Comparison of ENCODE assay signal across 8 mouse cellular contexts in genomic region chr13:114460306-114460892, GRCm38 (mm10). TPM values are rescaled to one million over a fixed set of nuclear protein-coding genes. Genes with fewer than 3 reads are reported as not detected.
DNase-seq lines count a peak whose midpoint lies in the region; ATAC-seq and TF ChIP-seq lines count a peak whose summit lies in the region.

No protein-coding gene starts in this region.

- peak in 1 of 2 experiments; percentile 38 for DNase-seq in layer of hippocampus, adult 2 months (ENCODE audit: low spot score in 2 of 2)
- no peak for DNase-seq in layer of hippocampus, postnatal 25 days (ENCODE audit: extremely low spot score in 1 of 2, low spot score in 1 of 2)
- peak; percentile 46 for DNase-seq in induced T-regulatory cell, adult 2 months (ENCODE audit: low read depth)
- DNase-seq in left cerebral cortex, postnatal 36 days (ENCODE audit: low spot score in 2 of 2): no peak

- H3K4me1 ChIP-seq in brown adipose tissue, adult 24 weeks (ENCODE audit: control insufficient read depth, insufficient read depth, insufficient read length, low read length): 0 out of 2 replicates have a peak, but pooled peaks cover 3% of the 10 kb centered on the region
- peaks cover 39% of the 10 kb centered on the region for H3K4me1 ChIP-seq in forebrain, embryonic 16.5 days (replicated peaks; ENCODE audit: control insufficient read depth, insufficient read depth, low read length)
- H3K4me1 ChIP-seq in liver, embryonic 16.5 days (ENCODE audit: control insufficient read depth, low read depth, low read length): peaks cover 2% of the 10 kb centered on the region
- H3K4me1 ChIP-seq in neural tube, embryonic 13.5 days (replicated peaks): peaks cover 45% of the 10 kb centered on the region

- H3K36me3 ChIP-seq in forebrain, embryonic 16.5 days (ENCODE audit: control insufficient read depth, insufficient read depth): no peaks in the 10 kb centered on the region
- no peaks in the 10 kb centered on the region for H3K36me3 ChIP-seq in liver, embryonic 16.5 days (ENCODE audit: control insufficient read depth, insufficient read depth)
- no peaks in the 10 kb centered on the region for H3K36me3 ChIP-seq in neural tube, embryonic 13.5 days

- no peak overlapping the region for H3K27ac ChIP-seq in layer of hippocampus, adult 2 months
- no peak overlapping the region for H3K27ac ChIP-seq in brown adipose tissue, adult 24 weeks (replicated peaks; ENCODE audit: low read depth, low read length)
- no peak overlapping the region; the same call in 1 of the 2 replicates for H3K27ac ChIP-seq in forebrain, embryonic 16.5 days (ENCODE audit: low read length)
- H3K27ac ChIP-seq in liver, embryonic 16.5 days (ENCODE audit: low read length): no peak overlapping the region; the same call in 1 of the 2 replicates
- H3K27ac ChIP-seq in neural tube, embryonic 13.5 days (replicated peaks): no peak overlapping the region

- peak overlapping the region; percentile 43 for H3K4me3 ChIP-seq in layer of hippocampus, adult 2 months
- peak overlapping the region; percentile 59 for H3K4me3 ChIP-seq in brown adipose tissue, adult 24 weeks (ENCODE audit: insufficient read depth, low read depth, low read length)
- peak overlapping the region; percentile 63 for H3K4me3 ChIP-seq in forebrain, embryonic 16.5 days (replicated peaks; ENCODE audit: low read length)
- peak overlapping the region; percentile 62 for H3K4me3 ChIP-seq in liver, embryonic 16.5 days (ENCODE audit: low read depth, low read length)
- peak overlapping the region; percentile 57 for H3K4me3 ChIP-seq in neural tube, embryonic 13.5 days

- peak; percentile 55 for ATAC-seq in forebrain, embryonic 16.5 days
- no peak for ATAC-seq in liver, embryonic 16.5 days (ENCODE audit: low read depth)
- peak; percentile 34 for ATAC-seq in neural tube, embryonic 13.5 days (ENCODE audit: low read depth)

- intact Hi-C loops in left cerebral cortex, postnatal 36 days (cut with DNase I): loop anchor here (10.0 kb wide), 1 partner anchor 386 kb away; no protein-coding TSS in a partner anchor

- no peaks in the 10 kb centered on the region for H3K9me3 ChIP-seq in forebrain, embryonic 16.5 days (ENCODE audit: control insufficient read depth, low read length)
- H3K9me3 ChIP-seq in liver, embryonic 16.5 days (replicated peaks; ENCODE audit: control insufficient read depth, low read length): no peaks in the 10 kb centered on the region
- H3K9me3 ChIP-seq in neural tube, embryonic 13.5 days: no peaks in the 10 kb centered on the region

- H3K9ac ChIP-seq in forebrain, embryonic 16.5 days (replicated peaks; ENCODE audit: low read depth, low read length): peak overlapping the region; percentile 51
- H3K9ac ChIP-seq in liver, embryonic 16.5 days (ENCODE audit: low read depth, low read length): no peak overlapping the region
- peak overlapping the region; percentile 68 for H3K9ac ChIP-seq in neural tube, embryonic 13.5 days

- peaks cover 21% of the 10 kb centered on the region for H3K27me3 ChIP-seq in forebrain, embryonic 16.5 days (replicated peaks; ENCODE audit: control insufficient read depth, insufficient read depth, low read length)
- H3K27me3 ChIP-seq in liver, embryonic 16.5 days (ENCODE audit: control insufficient read depth, insufficient read depth, low read depth, low read length): peaks cover 56% of the 10 kb centered on the region
- peaks cover 47% of the 10 kb centered on the region for H3K27me3 ChIP-seq in neural tube, embryonic 13.5 days

- TF ChIP-seq CTCF in layer of hippocampus, adult 2 months (conservative IDR thresholded peaks at IDR 0.05): peak; percentile 79

- H3K4me2 ChIP-seq in forebrain, embryonic 16.5 days (ENCODE audit: low read length): peak overlapping the region; percentile 96
- H3K4me2 ChIP-seq in liver, embryonic 16.5 days (ENCODE audit: low read depth, low read length): peak overlapping the region; percentile 60
- peak overlapping the region; percentile 96 for H3K4me2 ChIP-seq in neural tube, embryonic 13.5 days

- WGBS in forebrain, embryonic 16.5 days: under 1% methylated on average over 29 of the region's 29 CpGs
- WGBS in liver, embryonic 16.5 days (ENCODE audit: insufficient replicate concordance): under 1% methylated on average over 29 of the region's 29 CpGs
- WGBS in neural tube, embryonic 13.5 days: under 1% methylated on average over 29 of the region's 29 CpGs

RNA-seq across cellular contexts. Expression of gene Fst, which starts 1.6 kb away (rescaled TPM):
- total RNA-seq in layer of hippocampus, adult 2 months (2021): 1 to 10 TPM; 5.3 to 6.3 TPM
- total RNA-seq in layer of hippocampus, postnatal 25 days (2021): 1 to 10 TPM; 4.1 to 4.4 TPM
- polyA plus RNA-seq in brown adipose tissue, adult 24 weeks (2012; ENCODE audit: insufficient read depth, insufficient read length, missing spikeins): 7.9 and 11.6 TPM in 2 replicates
- polyA plus RNA-seq in forebrain, embryonic 16.5 days (2015; fragmentation: Nextera tagmentation; extraction: Ambion mirVana): 10.4 and 11.2 TPM in 2 replicates
- polyA plus RNA-seq in liver, embryonic 16.5 days (2015; fragmentation: Nextera tagmentation; extraction: Ambion mirVana): 3.6 and 4.3 TPM in 2 replicates
- 9.6 and 12.1 TPM in 2 replicates for polyA plus RNA-seq in neural tube, embryonic 13.5 days (2015; fragmentation: Nextera tagmentation; extraction: Ambion mirVana)
- total RNA-seq in left cerebral cortex, postnatal 36 days (2021): 1 to 10 TPM; 7.5 to 8.9 TPM
